Mouse (Mus musculus) brain, adult 10 weeks (tissue): ENCODE measurements around the gene Olfr606. TPM values are rescaled to one million over a fixed set of nuclear protein-coding genes. Genes with fewer than 3 reads are reported as not detected.

Source experiments
- polyA plus RNA-seq: library from polyadenylated mRNA; stranded (reverse); fragments of 350-450 nt; fragmentation: Illumina TruSeq; extraction: RNeasy Lipid Tissue Mini Kit (QIAGEN cat#74804); gene quantifications from one replicate; pipeline ENCODE4 v1.2.3, GENCODE M21; 2015; ENCODE audit warnings: low read depth, low replicate concordance

Gene Olfr606
- not detected for polyA plus RNA-seq

DNA sequence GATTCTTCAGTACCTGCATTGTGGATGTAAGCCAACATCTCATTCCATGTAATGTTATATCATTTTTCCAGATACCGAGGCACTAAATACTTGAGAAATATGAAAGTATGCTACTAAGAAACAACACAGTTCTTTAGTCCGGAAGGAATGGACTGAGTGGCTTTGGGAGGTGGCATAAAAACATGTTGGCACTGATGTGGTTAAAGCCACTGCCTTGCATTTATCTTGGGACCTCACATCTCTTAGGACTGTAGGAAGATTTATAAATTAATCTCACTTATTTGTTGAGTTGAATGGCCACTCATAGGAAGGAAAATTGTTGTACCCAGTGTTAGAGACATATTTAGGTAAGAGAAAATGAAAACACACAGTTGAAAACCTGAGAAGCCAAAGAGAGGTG is at the start of gene Olfr606:
Gene Olfr606 (plus strand): TSS at position 301 of the 400 bp plus-strand sequence.

GRCm38 (mm10) chr7:103414772-103415171 is 34.1 kb upstream of the Olfr606 start, which contains the start of gene Usp17lc:
TSS of gene Usp17lc (plus strand) at chr7:103415072.

GRCm38 (mm10) chr7:103445339-103445738 is 3.5 kb upstream of the Olfr606 start, which contains the start of gene Olfr605:
TSS of gene Olfr605 (minus strand) at chr7:103445439.

GRCm38 (mm10) chr7:103469577-103469976 is 20.7 kb downstream of the Olfr606 start, which contains the start of gene Olfr608:
TSS of gene Olfr608 (plus strand) at chr7:103469877.

GRCm38 (mm10) chr7:103497962-103498361 is 49.1 kb downstream of the Olfr606 start, which contains the start of gene Olfr609:
TSS of gene Olfr609 (minus strand) at chr7:103498062.

Other genes starting within 250 kb of the Olfr606 start
- not detected for gene Olfr593, start 237.2 kb upstream of the Olfr606 start, polyA plus RNA-seq
- gene Olfr594, start 232.1 kb upstream of the Olfr606 start, polyA plus RNA-seq, result not detected
- not detected for gene Usp17ld, start 196.5 kb upstream of the Olfr606 start, polyA plus RNA-seq
- gene Olfr596, start 143.4 kb upstream of the Olfr606 start, polyA plus RNA-seq, result not detected
- not detected for gene Olfr597, start 132.7 kb upstream of the Olfr606 start, polyA plus RNA-seq
- not detected for gene Olfr598, start 125.5 kb upstream of the Olfr606 start, polyA plus RNA-seq
- gene Olfr599, start 113.1 kb upstream of the Olfr606 start, polyA plus RNA-seq, result not detected
- gene Olfr600, start 99.4 kb upstream of the Olfr606 start, polyA plus RNA-seq, result not detected
- gene Olfr601, start 86.4 kb upstream of the Olfr606 start, polyA plus RNA-seq, result not detected
- gene Olfr603, start 62.9 kb upstream of the Olfr606 start, polyA plus RNA-seq, result not detected
- not detected for gene Usp17lc, start 34.0 kb upstream of the Olfr606 start, polyA plus RNA-seq
- not detected for gene Olfr605, start 3.6 kb upstream of the Olfr606 start, polyA plus RNA-seq
- not detected for gene Olfr607, start 15.1 kb downstream of the Olfr606 start, polyA plus RNA-seq
- gene Olfr608, start 20.8 kb downstream of the Olfr606 start, polyA plus RNA-seq, result not detected
- gene Olfr609, start 49.0 kb downstream of the Olfr606 start, polyA plus RNA-seq, result not detected
- not detected for gene Olfr610, start 63.1 kb downstream of the Olfr606 start, polyA plus RNA-seq
- not detected for gene Olfr611, start 71.8 kb downstream of the Olfr606 start, polyA plus RNA-seq
- not detected for gene Olfr612, start 93.7 kb downstream of the Olfr606 start, polyA plus RNA-seq
- not detected for gene Olfr613, start 99.0 kb downstream of the Olfr606 start, polyA plus RNA-seq
- not detected for gene Olfr615, start 107.0 kb downstream of the Olfr606 start, polyA plus RNA-seq
- gene Olfr616, start 120.1 kb downstream of the Olfr606 start, polyA plus RNA-seq, result not detected
- not detected for gene Olfr617, start 124.0 kb downstream of the Olfr606 start, polyA plus RNA-seq
- not detected for gene Olfr618, start 141.1 kb downstream of the Olfr606 start, polyA plus RNA-seq
- gene Olfr619, start 151.5 kb downstream of the Olfr606 start, polyA plus RNA-seq, result not detected
- not detected for gene Olfr620, start 163.5 kb downstream of the Olfr606 start, polyA plus RNA-seq
- gene Olfr622, start 193.7 kb downstream of the Olfr606 start, polyA plus RNA-seq, result not detected
- not detected for gene Olfr623, start 214.7 kb downstream of the Olfr606 start, polyA plus RNA-seq
- gene Olfr624, start 222.1 kb downstream of the Olfr606 start, polyA plus RNA-seq, result not detected
- gene Olfr625-ps1, start 233.7 kb downstream of the Olfr606 start, polyA plus RNA-seq, result not detected